Mouse (Mus musculus): ENCODE measurements around the gene Emg1.

Gene Emg1

GRCm38 (mm10) chr6:124711824-124712782 lies at the start of gene Emg1, which contains the start of gene Phb2:
Gene Emg1 (minus strand): TSS chr6:124712178.
Gene Phb2 (plus strand): TSS chr6:124712336.
- peak; percentile 97 for DNase-seq (ENCODE audit: low spot score)

- peak; percentile 77 for DNase-seq (ENCODE audit: low spot score)
Observed at GRCm38 (mm10) chr6:124759259-124759658, 47.3 kb upstream of the Emg1 start.

- DNase-seq (ENCODE audit: low spot score), result no peak
Observed at GRCm38 (mm10) chr6:124758849-124759232, 46.9 kb upstream of the Emg1 start.

- no peak for DNase-seq (ENCODE audit: low spot score)
Observed at GRCm38 (mm10) chr6:124757909-124758848, 46.2 kb upstream of the Emg1 start.

- no peak for DNase-seq (ENCODE audit: low spot score)
Observed at GRCm38 (mm10) chr6:124757351-124757880, 45.4 kb upstream of the Emg1 start.

GRCm38 (mm10) chr6:124756652-124757350 lies 44.8 kb upstream of the Emg1 start:
- DNase-seq (ENCODE audit: low spot score), result peak; percentile 77

GRCm38 (mm10) chr6:124755831-124756595 lies 44.0 kb upstream of the Emg1 start, which contains the start of the genes Gm45234 and Atn1:
Gene Gm45234 (minus strand): TSS chr6:124756021.
Gene Atn1 (minus strand): TSS chr6:124756524.
- no peak for DNase-seq (ENCODE audit: low spot score)

GRCm38 (mm10) chr6:124755306-124755705 lies 43.3 kb upstream of the Emg1 start:
- DNase-seq (ENCODE audit: low spot score), result no peak

- no peak for DNase-seq (ENCODE audit: low spot score)
Observed at GRCm38 (mm10) chr6:124753861-124754260, 41.9 kb upstream of the Emg1 start.

GRCm38 (mm10) chr6:124750405-124750804 lies 38.4 kb upstream of the Emg1 start:
- DNase-seq (ENCODE audit: low spot score), result no peak

- DNase-seq (ENCODE audit: low spot score), result no peak
Observed at GRCm38 (mm10) chr6:124746654-124747632, 35.0 kb upstream of the Emg1 start.

GRCm38 (mm10) chr6:124746296-124746605 lies 34.3 kb upstream of the Emg1 start:
- DNase-seq (ENCODE audit: low spot score), result no peak

- DNase-seq (ENCODE audit: low spot score), result peak; percentile 94
Observed at GRCm38 (mm10) chr6:124745490-124746295, 33.7 kb upstream of the Emg1 start.

GRCm38 (mm10) chr6:124744755-124745321 lies 32.9 kb upstream of the Emg1 start:
- no peak for DNase-seq (ENCODE audit: low spot score)

GRCm38 (mm10) chr6:124743647-124744046 lies 31.7 kb upstream of the Emg1 start:
- DNase-seq (ENCODE audit: low spot score), result no peak

GRCm38 (mm10) chr6:124742839-124743514 lies 31.0 kb upstream of the Emg1 start:
- DNase-seq (ENCODE audit: low spot score), result no peak

- no peak for DNase-seq (ENCODE audit: low spot score)
Observed at GRCm38 (mm10) chr6:124741842-124742241, 29.9 kb upstream of the Emg1 start.
